ENCODE assay signal across 21 mouse cellular contexts in the genomic region with DNA sequence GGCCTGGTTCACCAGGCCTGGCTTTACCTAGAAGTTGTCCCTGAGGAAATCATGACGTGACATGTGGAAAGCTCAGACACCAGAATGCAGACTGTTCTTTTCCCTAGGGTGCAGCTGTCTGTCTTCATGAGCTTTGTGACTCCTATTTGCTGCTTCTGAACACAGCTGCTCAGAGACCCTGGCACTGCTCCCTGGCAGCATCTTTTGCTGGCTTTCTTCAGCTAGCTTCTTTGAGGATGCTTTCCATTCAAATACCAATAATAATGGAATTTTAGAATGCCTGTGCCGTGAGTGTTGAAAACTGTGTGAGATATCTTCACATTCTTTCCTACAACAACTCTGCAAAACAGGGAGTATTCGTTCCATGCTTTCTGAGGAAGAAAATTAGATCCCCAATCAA.
DNase-seq lines count a peak whose midpoint lies in the region; ATAC-seq and TF ChIP-seq lines count a peak whose summit lies in the region.
"Had no signal": no experiment of that assay in that cellular context is flagged by ENCODE, and none has a peak within 500 bp of the region (broad histone marks: within the 10 kb centered on the region; RNA-seq: fewer than 3 reads in every experiment).

No protein-coding gene starts in this region.

- no peak overlapping the region for H3K4me2 ChIP-seq in forebrain, embryonic 15.5 days (replicated peaks)
- H3K4me2 ChIP-seq in heart, embryonic 11.5 days, result no peak overlapping the region
- no peak overlapping the region for H3K4me2 ChIP-seq in limb, embryonic 14.5 days (replicated peaks; ENCODE audit: low read depth, low read length, severe bottlenecking)
- H3K4me2 ChIP-seq: hindbrain, embryonic 12.5 days; limb, embryonic 12.5 days; liver, embryonic 13.5 days; midbrain, embryonic 11.5 days had no signal

- WGBS in forebrain, embryonic 15.5 days, result 63% methylated on average over 3 of the region's 3 CpGs
- 89% methylated on average over 3 of the region's 3 CpGs for WGBS in forebrain, embryonic 10.5 days
- 48% methylated on average over 3 of the region's 3 CpGs for WGBS in heart, embryonic 10.5 days
- WGBS in heart, embryonic 11.5 days (ENCODE audit: insufficient replicate concordance), result 51% methylated on average over 3 of the region's 3 CpGs
- WGBS in limb, embryonic 14.5 days, result 64% methylated on average over 3 of the region's 3 CpGs
- WGBS in limb, embryonic 10.5 days, result 84% methylated on average over 3 of the region's 3 CpGs

- ATAC-seq in forebrain, embryonic 15.5 days (replicated peaks), result no peak
- no peak for ATAC-seq in heart, embryonic 11.5 days (replicated peaks; ENCODE audit: insufficient number of reproducible peaks, low FRiP score, low TSS enrichment)
- ATAC-seq in limb, embryonic 14.5 days (ENCODE audit: low FRiP score, low read depth), result no peak
- ATAC-seq: inflammation-experienced regulatory T-cells, adult 6 months had no signal

- no peaks in the 10 kb centered on the region for H3K36me3 ChIP-seq in forebrain, embryonic 15.5 days
- no peaks in the 10 kb centered on the region for H3K36me3 ChIP-seq in forebrain, embryonic 10.5 days (replicated peaks)
- no peaks in the 10 kb centered on the region for H3K36me3 ChIP-seq in heart, embryonic 10.5 days
- no peaks in the 10 kb centered on the region for H3K36me3 ChIP-seq in heart, embryonic 11.5 days (ENCODE audit: control insufficient read depth, insufficient read depth, low read length)
- no peaks in the 10 kb centered on the region for H3K36me3 ChIP-seq in limb, embryonic 14.5 days (ENCODE audit: control insufficient read depth, insufficient read depth, low read length)
- no peaks in the 10 kb centered on the region for H3K36me3 ChIP-seq in limb, embryonic 10.5 days
- H3K36me3 ChIP-seq: hindbrain, embryonic 12.5 days; limb, embryonic 12.5 days; liver, embryonic 13.5 days had no signal

- no peak for DNase-seq in forebrain, embryonic 10.5 days (ENCODE audit: extremely low spot score, low spot score)
- DNase-seq in heart, embryonic 10.5 days (ENCODE audit: low spot score), result peak; percentile 46
- DNase-seq in limb, embryonic 14.5 days (ENCODE audit: low spot score), result peak; percentile 6
- DNase-seq in limb, embryonic 10.5 days (ENCODE audit: low spot score), result no peak
- DNase-seq in brain, embryonic 14.5 days (ENCODE audit: low read depth), result peak; percentile 63
- DNase-seq in cerebellum, adult 9-11 months, result no peak
- DNase-seq: adrenal gland, adult 2 months; cerebellum, adult 2 months; kidney, adult 18-20 months; liver, embryonic 13.5 days; lung, adult 2 months; lung, postnatal 14 days; right cerebral cortex, postnatal 14 days; spleen, adult 18-20 months had no signal

- no peak for TF ChIP-seq CTCF in brain, embryonic 14.5 days (IDR thresholded peaks at IDR 0.05; ENCODE audit: borderline replicate concordance, extremely low read depth, insufficient read depth, insufficient read length)

- 0 out of 2 replicates have a peak, but pooled peaks cover 4% of the 10 kb centered on the region for H3K9me3 ChIP-seq in forebrain, embryonic 15.5 days
- no peaks in the 10 kb centered on the region for H3K9me3 ChIP-seq in forebrain, embryonic 10.5 days
- no peaks in the 10 kb centered on the region for H3K9me3 ChIP-seq in heart, embryonic 10.5 days
- peaks cover 4% of the 10 kb centered on the region; the same call in 1 of the 2 replicates for H3K9me3 ChIP-seq in heart, embryonic 11.5 days (replicated peaks; ENCODE audit: control insufficient read depth, low read length)
- peaks cover 5% of the 10 kb centered on the region; the same call in 1 of the 2 replicates for H3K9me3 ChIP-seq in limb, embryonic 14.5 days (ENCODE audit: control insufficient read depth, low read length)
- no peaks in the 10 kb centered on the region for H3K9me3 ChIP-seq in limb, embryonic 10.5 days (replicated peaks)
- H3K9me3 ChIP-seq: hindbrain, embryonic 12.5 days had no signal

- no peak overlapping the region for H3K9ac ChIP-seq in forebrain, embryonic 15.5 days (replicated peaks)
- no peak overlapping the region for H3K9ac ChIP-seq in heart, embryonic 11.5 days (ENCODE audit: low read depth, low read length)
- H3K9ac ChIP-seq in limb, embryonic 14.5 days (ENCODE audit: low read depth, low read length, severe bottlenecking), result no peak overlapping the region
- H3K9ac ChIP-seq: hindbrain, embryonic 12.5 days; limb, embryonic 12.5 days; liver, embryonic 13.5 days had no signal

- TF ChIP-seq POLR2A in limb, embryonic 14.5 days (IDR thresholded peaks at IDR 0.05; ENCODE audit: borderline replicate concordance, extremely low read depth, insufficient read depth, insufficient read length), result no peak
- no peak for TF ChIP-seq POLR2A in brain, embryonic 14.5 days (IDR thresholded peaks at IDR 0.05; ENCODE audit: borderline replicate concordance, extremely low read depth, insufficient read depth, insufficient read length, poor library complexity, severe bottlenecking)

- peak overlapping the region; percentile 52 for H3K27ac ChIP-seq in forebrain, embryonic 15.5 days (replicated peaks)
- H3K27ac ChIP-seq in forebrain, embryonic 10.5 days, result no peak overlapping the region
- H3K27ac ChIP-seq in heart, embryonic 10.5 days, result no peak overlapping the region
- H3K27ac ChIP-seq in heart, embryonic 11.5 days (ENCODE audit: low read depth, low read length), result no peak overlapping the region
- no peak overlapping the region for H3K27ac ChIP-seq in limb, embryonic 14.5 days (replicated peaks; ENCODE audit: low read depth, low read length)
- no peak overlapping the region for H3K27ac ChIP-seq in limb, embryonic 10.5 days
- H3K27ac ChIP-seq: hindbrain, embryonic 12.5 days; kidney, postnatal 0 days; limb, embryonic 12.5 days; liver, embryonic 13.5 days had no signal

- no peak overlapping the region for H3K4me3 ChIP-seq in forebrain, embryonic 15.5 days
- no peak overlapping the region for H3K4me3 ChIP-seq in forebrain, embryonic 10.5 days
- no peak overlapping the region for H3K4me3 ChIP-seq in heart, embryonic 10.5 days
- no peak overlapping the region for H3K4me3 ChIP-seq in heart, embryonic 11.5 days (ENCODE audit: low read depth, low read length)
- no peak overlapping the region for H3K4me3 ChIP-seq in limb, embryonic 14.5 days (replicated peaks; ENCODE audit: low read length)
- H3K4me3 ChIP-seq in limb, embryonic 10.5 days, result no peak overlapping the region
- H3K4me3 ChIP-seq: hindbrain, embryonic 12.5 days; limb, embryonic 12.5 days; liver, embryonic 13.5 days had no signal

- peaks cover 5% of the 10 kb centered on the region; the same call in 1 of the 2 replicates for H3K4me1 ChIP-seq in forebrain, embryonic 15.5 days
- H3K4me1 ChIP-seq in forebrain, embryonic 10.5 days, result no peaks in the 10 kb centered on the region
- H3K4me1 ChIP-seq in heart, embryonic 10.5 days, result no peaks in the 10 kb centered on the region
- no peaks in the 10 kb centered on the region for H3K4me1 ChIP-seq in heart, embryonic 11.5 days (ENCODE audit: control insufficient read depth, insufficient read depth, low read length)
- no peaks in the 10 kb centered on the region for H3K4me1 ChIP-seq in limb, embryonic 14.5 days (ENCODE audit: control insufficient read depth, insufficient read depth, low read length)
- no peaks in the 10 kb centered on the region for H3K4me1 ChIP-seq in limb, embryonic 10.5 days
- H3K4me1 ChIP-seq: hindbrain, embryonic 12.5 days; limb, embryonic 12.5 days; liver, embryonic 13.5 days had no signal

- no peaks in the 10 kb centered on the region for H3K27me3 ChIP-seq in forebrain, embryonic 15.5 days
- H3K27me3 ChIP-seq in forebrain, embryonic 10.5 days (ENCODE audit: poor library complexity, severe bottlenecking), result no peaks in the 10 kb centered on the region
- H3K27me3 ChIP-seq in heart, embryonic 10.5 days (ENCODE audit: insufficient read depth, poor library complexity, severe bottlenecking), result no peaks in the 10 kb centered on the region
- H3K27me3 ChIP-seq in heart, embryonic 11.5 days (ENCODE audit: control insufficient read depth, insufficient read depth, low read length), result no peaks in the 10 kb centered on the region
- H3K27me3 ChIP-seq in limb, embryonic 14.5 days (ENCODE audit: control insufficient read depth, insufficient read depth, low read length), result no peaks in the 10 kb centered on the region
- no peaks in the 10 kb centered on the region for H3K27me3 ChIP-seq in limb, embryonic 10.5 days (ENCODE audit: low read depth, poor library complexity, severe bottlenecking)
- H3K27me3 ChIP-seq: hindbrain, embryonic 12.5 days; limb, embryonic 12.5 days; liver, embryonic 13.5 days had no signal

Comparison
In these comparisons a context has a peak if more than half of its experiments do, and no peak if none do; other contexts are left out.
1. DNase-seq: peak in heart, embryonic 10.5 days (single experiment), limb, embryonic 14.5 days (single experiment) and brain, embryonic 14.5 days (single experiment); none in forebrain, embryonic 10.5 days (single experiment), limb, embryonic 10.5 days (single experiment) and cerebellum, adult 9-11 months (single experiment).